Mouse (Mus musculus): ENCODE measurements around the gene Mrpl14. TPM values are rescaled to one million over a fixed set of nuclear protein-coding genes. Genes with fewer than 3 reads are reported as not detected.

The Mrpl14 gene
- polyA plus RNA-seq, 1 experiment from 2014 or later = 137 TPM

- Histone ChIP-seq H3K36me3 (no peaks in the 10 kb centered on the region), H3K4me2 (replicated peaks) (no peak overlapping the region), H3K4me3 (no peak overlapping the region), H3K9me3 (no peaks in the 10 kb centered on the region), H3K4me1 (0 out of 2 replicates have a peak, but pooled peaks cover 14% of the 10 kb centered on the region), H3K9ac (no peak overlapping the region), H3K27ac (no peak overlapping the region), H3K27me3 (0 out of 2 replicates have a peak, but pooled peaks cover 3% of the 10 kb centered on the region)
- ATAC-seq (ENCODE audit: insufficient number of reproducible peaks, insufficient read depth, low FRiP score, low TSS enrichment) = no peak
- WGBS = 48% methylated on average over 8 of the region's 8 CpGs
Measured at GRCm38 (mm10) chr17:45727983-45728723, 42.0 kb downstream of the Mrpl14 start.

- Histone ChIP-seq H3K9me3 (no peaks in the 10 kb centered on the region), H3K36me3 (no peaks in the 10 kb centered on the region), H3K4me1 (peaks cover 18% of the 10 kb centered on the region), H3K4me3 (no peak overlapping the region), H3K27ac (no peak overlapping the region), H3K4me2 (replicated peaks) (no peak overlapping the region), H3K9ac (no peak overlapping the region), H3K27me3 (0 out of 2 replicates have a peak, but pooled peaks cover 6% of the 10 kb centered on the region)
- 36% methylated on average over 10 of the region's 10 CpGs for WGBS
- no peak for ATAC-seq (ENCODE audit: insufficient number of reproducible peaks, insufficient read depth, low FRiP score, low TSS enrichment)
Measured at GRCm38 (mm10) chr17:45729387-45729786, 43.3 kb downstream of the Mrpl14 start.

- H3K9me3 ChIP-seq = no peaks in the 10 kb centered on the region
- 0 out of 2 replicates have a peak, but pooled peaks cover 6% of the 10 kb centered on the region for H3K27me3 ChIP-seq
- no peak overlapping the region for H3K4me2 ChIP-seq (replicated peaks)
- H3K9ac ChIP-seq = 0 out of 2 replicates have a peak overlapping the region, but pooled peaks have one; percentile 3
- H3K27ac ChIP-seq = no peak overlapping the region
- WGBS = 67% methylated on average over 4 of the region's 4 CpGs
- peaks cover 25% of the 10 kb centered on the region for H3K4me1 ChIP-seq
- no peak for ATAC-seq (ENCODE audit: insufficient number of reproducible peaks, insufficient read depth, low FRiP score, low TSS enrichment)
- H3K36me3 ChIP-seq = no peaks in the 10 kb centered on the region
- H3K4me3 ChIP-seq = no peak overlapping the region
Measured at GRCm38 (mm10) chr17:45730696-45731095, 44.6 kb downstream of the Mrpl14 start.

- H3K27me3 ChIP-seq = 0 out of 2 replicates have a peak, but pooled peaks cover 6% of the 10 kb centered on the region
- ATAC-seq (ENCODE audit: insufficient number of reproducible peaks, insufficient read depth, low FRiP score, low TSS enrichment) = no peak
- H3K4me1 ChIP-seq = peaks cover 30% of the 10 kb centered on the region
- H3K9ac ChIP-seq = 0 out of 2 replicates have a peak overlapping the region, but pooled peaks have one; percentile 3
- no peak overlapping the region for H3K27ac ChIP-seq
- no peak overlapping the region for H3K4me3 ChIP-seq
- H3K9me3 ChIP-seq = no peaks in the 10 kb centered on the region
- WGBS = 22% methylated on average over 9 of the region's 9 CpGs
- no peaks in the 10 kb centered on the region for H3K36me3 ChIP-seq
- no peak overlapping the region for H3K4me2 ChIP-seq (replicated peaks)
Measured at GRCm38 (mm10) chr17:45731172-45731864, 45.2 kb downstream of the Mrpl14 start.

GRCm38 (mm10) chr17:45733038-45733734 is 47.1 kb downstream of the Mrpl14 start:
- no peaks in the 10 kb centered on the region for H3K9me3 ChIP-seq

GRCm38 (mm10) chr17:45733735-45734301 is 47.7 kb downstream of the Mrpl14 start, which contains the start of gene 1600014C23Rik:
TSS of gene 1600014C23Rik (minus strand) at chr17:45733844.
- WGBS = under 1% methylated on average over 41 of the region's 41 CpGs
- no peak for ATAC-seq (ENCODE audit: insufficient number of reproducible peaks, insufficient read depth, low FRiP score, low TSS enrichment)

More at GRCm38 (mm10) chr17:45733038-45733734, 47.1 kb downstream of the Mrpl14 start:
- Histone ChIP-seq H3K27ac (no peak overlapping the region), H3K4me2 (replicated peaks) (peak overlapping the region; percentile 79), H3K27me3 (0 out of 2 replicates have a peak, but pooled peaks cover 6% of the 10 kb centered on the region), H3K4me1 (peaks cover 35% of the 10 kb centered on the region), H3K9ac (peak overlapping the region; percentile 55), H3K4me3 (peak overlapping the region; percentile 26; the same call in 1 of the 2 replicates), H3K36me3 (no peaks in the 10 kb centered on the region)
- 62% methylated on average over 19 of the region's 19 CpGs for WGBS
- no peak for ATAC-seq (ENCODE audit: insufficient number of reproducible peaks, insufficient read depth, low FRiP score, low TSS enrichment)

GRCm38 (mm10) chr17:45734333-45734732 is 48.2 kb downstream of the Mrpl14 start:
- no peak for ATAC-seq (ENCODE audit: insufficient number of reproducible peaks, insufficient read depth, low FRiP score, low TSS enrichment)
- peak overlapping the region; percentile 26 for H3K4me3 ChIP-seq
- no peaks in the 10 kb centered on the region for H3K9me3 ChIP-seq
- H3K4me1 ChIP-seq = peaks cover 35% of the 10 kb centered on the region
- H3K27me3 ChIP-seq = 0 out of 2 replicates have a peak, but pooled peaks cover 6% of the 10 kb centered on the region
- peak overlapping the region; percentile 79 for H3K4me2 ChIP-seq (replicated peaks)
- 0 out of 2 replicates have a peak overlapping the region, but pooled peaks have one; percentile 55 for H3K9ac ChIP-seq
- H3K27ac ChIP-seq = no peak overlapping the region
- H3K36me3 ChIP-seq = no peaks in the 10 kb centered on the region
- 10% methylated on average over 3 of the region's 3 CpGs for WGBS

More at GRCm38 (mm10) chr17:45733735-45734301, 47.7 kb downstream of the Mrpl14 start, which contains the start of gene 1600014C23Rik:
- Histone ChIP-seq H3K9ac (peak within 1 kb of the TSS; percentile 55), H3K4me1 (peaks cover 35% of the 10 kb centered on the region), H3K27me3 (0 out of 2 replicates have a peak, but pooled peaks cover 6% of the 10 kb centered on the region), H3K4me3 (peak within 1 kb of the TSS; percentile 26), H3K9me3 (no peaks in the 10 kb centered on the region), H3K27ac (no peak within 1 kb of the TSS), H3K4me2 (replicated peaks) (peak within 1 kb of the TSS; percentile 79), H3K36me3 (no peaks in the 10 kb centered on the region)

GRCm38 (mm10) chr17:45734881-45735280 is 48.8 kb downstream of the Mrpl14 start:
- 62% methylated on average over 4 of the region's 4 CpGs for WGBS
- H3K36me3 ChIP-seq = no peaks in the 10 kb centered on the region
- H3K4me2 ChIP-seq (replicated peaks) = no peak overlapping the region
- no peak overlapping the region for H3K4me3 ChIP-seq
- H3K27ac ChIP-seq = peak overlapping the region; percentile 37; the same call in 1 of the 2 replicates
- ATAC-seq (ENCODE audit: insufficient number of reproducible peaks, insufficient read depth, low FRiP score, low TSS enrichment) = no peak
- H3K4me1 ChIP-seq = peaks cover 34% of the 10 kb centered on the region
- no peaks in the 10 kb centered on the region for H3K9me3 ChIP-seq
- no peak overlapping the region for H3K9ac ChIP-seq
- 0 out of 2 replicates have a peak, but pooled peaks cover 6% of the 10 kb centered on the region for H3K27me3 ChIP-seq

- H3K9ac ChIP-seq = peak overlapping the region; percentile 57
- peaks cover 32% of the 10 kb centered on the region for H3K4me1 ChIP-seq
- peak overlapping the region; percentile 38 for H3K4me3 ChIP-seq
- H3K36me3 ChIP-seq = no peaks in the 10 kb centered on the region
- ATAC-seq (ENCODE audit: insufficient number of reproducible peaks, insufficient read depth, low FRiP score, low TSS enrichment) = peak; percentile 31; the same call in 1 of the 2 replicates
- H3K9me3 ChIP-seq = no peaks in the 10 kb centered on the region
- peak overlapping the region; percentile 59 for H3K4me2 ChIP-seq (replicated peaks)
- H3K27me3 ChIP-seq = 0 out of 2 replicates have a peak, but pooled peaks cover 6% of the 10 kb centered on the region
- WGBS = 5% methylated on average over 10 of the region's 10 CpGs
- peak overlapping the region; percentile 92 for H3K27ac ChIP-seq
Measured at GRCm38 (mm10) chr17:45735382-45736310, 49.5 kb downstream of the Mrpl14 start.
